Mouse (Mus musculus): Measurements from ENCODE around the gene Pcyox1. TPM values are rescaled to one million over a fixed set of nuclear protein-coding genes. Genes with fewer than 3 reads are reported as not detected.
A peak's percentile ranks its signal among the peaks of the same experiment; 100 is the strongest.

Gene Pcyox1
- polyA plus RNA-seq, 1 experiment from 2014 or later, result 61.0 TPM

- DNase-seq (ENCODE audit: low spot score), result no peak
- peaks cover 12% of the 10 kb centered on the region for H3K4me1 ChIP-seq (ENCODE audit: control insufficient read depth, insufficient read depth, low read length)
- H3K36me3 ChIP-seq (ENCODE audit: control insufficient read depth, insufficient read depth, low read length), result no peaks in the 10 kb centered on the region
- ATAC-seq (ENCODE audit: insufficient number of reproducible peaks, low FRiP score, low TSS enrichment, low read depth), result no peak
- WGBS, result 94% methylated on average over 5 of the region's 5 CpGs
- no peaks in the 10 kb centered on the region for H3K27me3 ChIP-seq (ENCODE audit: control insufficient read depth, insufficient read depth, low read length)
- H3K27ac ChIP-seq (replicated peaks; ENCODE audit: low read depth, low read length), result no peak overlapping the region
- H3K9me3 ChIP-seq (ENCODE audit: control insufficient read depth, low read length), result no peaks in the 10 kb centered on the region
- H3K4me3 ChIP-seq (ENCODE audit: low read depth, low read length), result no peak overlapping the region
- no peak overlapping the region for H3K4me2 ChIP-seq (ENCODE audit: low read depth, severe bottlenecking)
- no peak overlapping the region for H3K9ac ChIP-seq (ENCODE audit: low read length)
These were observed 28.5 kb downstream of the Pcyox1 start for GRCm38 (mm10) chr6:86368479-86368878.

- no peaks in the 10 kb centered on the region for H3K9me3 ChIP-seq (ENCODE audit: control insufficient read depth, low read length)
- ATAC-seq (ENCODE audit: insufficient number of reproducible peaks, low FRiP score, low TSS enrichment, low read depth) (no peak), DNase-seq (ENCODE audit: low spot score) (no peak)
- H3K4me1 ChIP-seq (ENCODE audit: control insufficient read depth, insufficient read depth, low read length), result 0 out of 2 replicates have a peak, but pooled peaks cover 4% of the 10 kb centered on the region
- no peaks in the 10 kb centered on the region for H3K27me3 ChIP-seq (ENCODE audit: control insufficient read depth, insufficient read depth, low read length)
- H3K4me2 ChIP-seq (ENCODE audit: low read depth, severe bottlenecking), result peak overlapping the region; percentile 79
- H3K4me3 ChIP-seq (ENCODE audit: low read depth, low read length), result peak overlapping the region; percentile 70; the same call in 1 of the 2 replicates
- 82% methylated on average over 2 of the region's 2 CpGs for WGBS
- H3K36me3 ChIP-seq (ENCODE audit: control insufficient read depth, insufficient read depth, low read length), result no peaks in the 10 kb centered on the region
- no peak overlapping the region for H3K9ac ChIP-seq (ENCODE audit: low read length)
- H3K27ac ChIP-seq (replicated peaks; ENCODE audit: low read depth, low read length), result no peak overlapping the region
These were observed 30.1 kb downstream of the Pcyox1 start for GRCm38 (mm10) chr6:86366853-86367249.

- Histone ChIP-seq H3K4me3 (ENCODE audit: low read depth, low read length) (peak overlapping the region; percentile 70), H3K4me2 (ENCODE audit: low read depth, severe bottlenecking) (peak overlapping the region; percentile 79), H3K9me3 (ENCODE audit: control insufficient read depth, low read length) (no peaks in the 10 kb centered on the region), H3K27me3 (ENCODE audit: control insufficient read depth, insufficient read depth, low read length) (no peaks in the 10 kb centered on the region), H3K36me3 (ENCODE audit: control insufficient read depth, insufficient read depth, low read length) (no peaks in the 10 kb centered on the region), H3K27ac (replicated peaks; ENCODE audit: low read depth, low read length) (no peak overlapping the region), H3K9ac (ENCODE audit: low read length) (peak overlapping the region; percentile 81), H3K4me1 (ENCODE audit: control insufficient read depth, insufficient read depth, low read length) (0 out of 2 replicates have a peak, but pooled peaks cover 4% of the 10 kb centered on the region)
- 53% methylated on average over 25 of the region's 25 CpGs for WGBS
- DNase-seq (ENCODE audit: low spot score), result no peak
- ATAC-seq (ENCODE audit: insufficient number of reproducible peaks, low FRiP score, low TSS enrichment, low read depth), result no peak
These were observed 30.7 kb downstream of the Pcyox1 start for GRCm38 (mm10) chr6:86366125-86366852.

- Histone ChIP-seq H3K9ac (ENCODE audit: low read length) (peak within 1 kb of the TSS; percentile 81), H3K4me2 (ENCODE audit: low read depth, severe bottlenecking) (peak within 1 kb of the TSS; percentile 88), H3K9me3 (ENCODE audit: control insufficient read depth, low read length) (no peaks in the 10 kb centered on the region), H3K36me3 (ENCODE audit: control insufficient read depth, insufficient read depth, low read length) (no peaks in the 10 kb centered on the region), H3K4me1 (ENCODE audit: control insufficient read depth, insufficient read depth, low read length) (0 out of 2 replicates have a peak, but pooled peaks cover 4% of the 10 kb centered on the region), H3K27me3 (ENCODE audit: control insufficient read depth, insufficient read depth, low read length) (no peaks in the 10 kb centered on the region), H3K4me3 (ENCODE audit: low read depth, low read length) (peak within 1 kb of the TSS; percentile 70), H3K27ac (replicated peaks; ENCODE audit: low read depth, low read length) (no peak within 1 kb of the TSS)
- ATAC-seq (ENCODE audit: insufficient number of reproducible peaks, low FRiP score, low TSS enrichment, low read depth) (peak; percentile 93), DNase-seq (ENCODE audit: low spot score) (peak; percentile 99)
- WGBS, result 0% methylated on average over 75 of the region's 76 CpGs
These were observed 31.4 kb downstream of the Pcyox1 start, which contains the start of gene Fam136a for GRCm38 (mm10) chr6:86365371-86366124. TSS of gene Fam136a (plus strand) at chr6:86365646.

- Histone ChIP-seq H3K36me3 (ENCODE audit: control insufficient read depth, insufficient read depth, low read length) (no peaks in the 10 kb centered on the region), H3K9ac (ENCODE audit: low read length) (peak overlapping the region; percentile 59), H3K27ac (replicated peaks; ENCODE audit: low read depth, low read length) (no peak overlapping the region), H3K4me2 (ENCODE audit: low read depth, severe bottlenecking) (peak overlapping the region; percentile 88), H3K4me1 (ENCODE audit: control insufficient read depth, insufficient read depth, low read length) (0 out of 2 replicates have a peak, but pooled peaks cover 4% of the 10 kb centered on the region), H3K9me3 (ENCODE audit: control insufficient read depth, low read length) (no peaks in the 10 kb centered on the region), H3K27me3 (ENCODE audit: control insufficient read depth, insufficient read depth, low read length) (no peaks in the 10 kb centered on the region), H3K4me3 (ENCODE audit: low read depth, low read length) (peak overlapping the region; percentile 70)
- DNase-seq (ENCODE audit: low spot score), result peak; percentile 85
- peak; percentile 19; the same call in 1 of the 2 replicates for ATAC-seq (ENCODE audit: insufficient number of reproducible peaks, low FRiP score, low TSS enrichment, low read depth)
- WGBS, result 5% methylated on average over 17 of the region's 17 CpGs
These were observed 32.4 kb downstream of the Pcyox1 start for GRCm38 (mm10) chr6:86364442-86365141.

GRCm38 (mm10) chr6:86361373-86361772 is 35.6 kb downstream of the Pcyox1 start:
- 94% methylated on average over 7 of the region's 7 CpGs for WGBS

GRCm38 (mm10) chr6:86360691-86361090 is 36.3 kb downstream of the Pcyox1 start:
- H3K9me3 ChIP-seq (ENCODE audit: control insufficient read depth, low read length), result no peaks in the 10 kb centered on the region
- DNase-seq (ENCODE audit: low spot score), result no peak
- H3K9ac ChIP-seq (ENCODE audit: low read length), result no peak overlapping the region
- H3K4me2 ChIP-seq (ENCODE audit: low read depth, severe bottlenecking), result no peak overlapping the region
- H3K27ac ChIP-seq (replicated peaks; ENCODE audit: low read depth, low read length), result no peak overlapping the region
- no peaks in the 10 kb centered on the region for H3K4me1 ChIP-seq (ENCODE audit: control insufficient read depth, insufficient read depth, low read length)
- H3K27me3 ChIP-seq (ENCODE audit: control insufficient read depth, insufficient read depth, low read length), result no peaks in the 10 kb centered on the region
- no peak overlapping the region for H3K4me3 ChIP-seq (ENCODE audit: low read depth, low read length)
- no peaks in the 10 kb centered on the region for H3K36me3 ChIP-seq (ENCODE audit: control insufficient read depth, insufficient read depth, low read length)
- ATAC-seq (ENCODE audit: insufficient number of reproducible peaks, low FRiP score, low TSS enrichment, low read depth), result no peak
- 64% methylated on average over 7 of the region's 7 CpGs for WGBS

More at GRCm38 (mm10) chr6:86361373-86361772, 35.6 kb downstream of the Pcyox1 start:
- Histone ChIP-seq H3K9ac (ENCODE audit: low read length) (no peak overlapping the region), H3K9me3 (ENCODE audit: control insufficient read depth, low read length) (no peaks in the 10 kb centered on the region), H3K4me3 (ENCODE audit: low read depth, low read length) (no peak overlapping the region), H3K27me3 (ENCODE audit: control insufficient read depth, insufficient read depth, low read length) (no peaks in the 10 kb centered on the region), H3K27ac (replicated peaks; ENCODE audit: low read depth, low read length) (no peak overlapping the region), H3K4me1 (ENCODE audit: control insufficient read depth, insufficient read depth, low read length) (0 out of 2 replicates have a peak, but pooled peaks cover under 1% of the 10 kb centered on the region), H3K36me3 (ENCODE audit: control insufficient read depth, insufficient read depth, low read length) (no peaks in the 10 kb centered on the region), H3K4me2 (ENCODE audit: low read depth, severe bottlenecking) (no peak overlapping the region)
- no peak for DNase-seq (ENCODE audit: low spot score)
- no peak for ATAC-seq (ENCODE audit: insufficient number of reproducible peaks, low FRiP score, low TSS enrichment, low read depth)

GRCm38 (mm10) chr6:86356956-86357355 is 40.0 kb downstream of the Pcyox1 start:
- Histone ChIP-seq H3K4me1 (ENCODE audit: control insufficient read depth, insufficient read depth, low read length) (no peaks in the 10 kb centered on the region), H3K4me2 (ENCODE audit: low read depth, severe bottlenecking) (no peak overlapping the region), H3K4me3 (ENCODE audit: low read depth, low read length) (no peak overlapping the region), H3K9ac (ENCODE audit: low read length) (no peak overlapping the region), H3K27me3 (ENCODE audit: control insufficient read depth, insufficient read depth, low read length) (no peaks in the 10 kb centered on the region), H3K36me3 (ENCODE audit: control insufficient read depth, insufficient read depth, low read length) (no peaks in the 10 kb centered on the region), H3K9me3 (ENCODE audit: control insufficient read depth, low read length) (no peaks in the 10 kb centered on the region), H3K27ac (replicated peaks; ENCODE audit: low read depth, low read length) (no peak overlapping the region)
- no peak for DNase-seq (ENCODE audit: low spot score)
- whole genome bisulfite sequencing, result 84% methylated on average over 9 of the region's 9 CpGs
- no peak for ATAC-seq (ENCODE audit: insufficient number of reproducible peaks, low FRiP score, low TSS enrichment, low read depth)

Measured in limb, embryonic 11.5 days (tissue).